Mouse (Mus musculus) spleen, postnatal 10 days (tissue): ENCODE results near the gene Safb.
A peak's percentile ranks its signal among the peaks of the same experiment; 100 is the strongest.

ENCODE experiments used
- DNase-seq, 2 experiments: peaks; one replicate each; pipeline ENCODE4 v3.0.0; 2021 to 2022; ENCODE audit warnings: low spot score in 2 of 2

Safb gene

GRCm38 (mm10) chr17:56560131-56560530 is 24.5 kb upstream of the Safb start:
- DNase-seq = no peak

GRCm38 (mm10) chr17:56561866-56562265 is 22.8 kb upstream of the Safb start:
- no peak for DNase-seq

- no peak for DNase-seq
Observed at GRCm38 (mm10) chr17:56566293-56566692, 18.3 kb upstream of the Safb start.

GRCm38 (mm10) chr17:56566918-56567317 is 17.7 kb upstream of the Safb start:
- DNase-seq = no peak

- DNase-seq = no peak
Observed at GRCm38 (mm10) chr17:56567370-56567769, 17.3 kb upstream of the Safb start.

- DNase-seq = no peak
Observed at GRCm38 (mm10) chr17:56570287-56570686, 14.3 kb upstream of the Safb start.

- no peak for DNase-seq
Observed at GRCm38 (mm10) chr17:56572154-56572553, 12.5 kb upstream of the Safb start.

- DNase-seq = no peak
Observed at GRCm38 (mm10) chr17:56572939-56573338, 11.7 kb upstream of the Safb start.

- DNase-seq = no peak
Observed at GRCm38 (mm10) chr17:56583071-56583470, 1.6 kb upstream of the Safb start.

- DNase-seq = peak; percentile 51 to 62
Observed at GRCm38 (mm10) chr17:56583611-56584256, 891 bp upstream of the Safb start.

GRCm38 (mm10) chr17:56585171-56585821 is 671 bp downstream of the Safb start:
- peak; percentile 75 to 80 for DNase-seq

- no peak for DNase-seq
Observed at GRCm38 (mm10) chr17:56587773-56588172, 3.1 kb downstream of the Safb start.

- DNase-seq = no peak
Observed at GRCm38 (mm10) chr17:56588921-56589320, 4.3 kb downstream of the Safb start.

GRCm38 (mm10) chr17:56592553-56592952 is 7.9 kb downstream of the Safb start:
- DNase-seq = no peak

- no peak for DNase-seq
Observed at GRCm38 (mm10) chr17:56593527-56594271, 9.1 kb downstream of the Safb start.

- no peak for DNase-seq
Observed at GRCm38 (mm10) chr17:56603186-56604069, 18.8 kb downstream of the Safb start.

GRCm38 (mm10) chr17:56604070-56604380 is 19.4 kb downstream of the Safb start:
- DNase-seq = no peak

GRCm38 (mm10) chr17:56604422-56604821 is 19.8 kb downstream of the Safb start:
- DNase-seq = no peak

- no peak for DNase-seq
Observed at GRCm38 (mm10) chr17:56605431-56605830, 20.8 kb downstream of the Safb start.

GRCm38 (mm10) chr17:56607521-56608062 is 23.0 kb downstream of the Safb start:
- DNase-seq = no peak

GRCm38 (mm10) chr17:56608699-56609098 is 24.1 kb downstream of the Safb start:
- peak in 1 of 2 experiments; percentile 34 for DNase-seq
